Mouse (Mus musculus) urinary bladder, postnatal 14 days (tissue): ENCODE results near the gene Snapc2.
"Not testable (repeated sequence)": the region's sequence is repeated elsewhere in the genome, so short reads cannot be mapped to it uniquely, and the experiment has no call there.

Experiments used
- DNase-seq: peaks from one replicate; pipeline ENCODE4 v3.0.0; 2021; ENCODE audit warnings: low spot score

Snapc2 gene

GRCm38 (mm10) chr8:4237814-4238433 lies 15.0 kb upstream of the Snapc2 start:
- DNase-seq, result no peak

- DNase-seq, result peak; percentile 100
These were observed 14.3 kb upstream of the Snapc2 start, which contains the start of the genes Map2k7 and Gm49320 for GRCm38 (mm10) chr8:4238434-4239192. Gene Map2k7 (plus strand): TSS chr8:4238740. Gene Gm49320 (plus strand): TSS chr8:4238865.

- no peak for DNase-seq
These were observed 13.5 kb upstream of the Snapc2 start for GRCm38 (mm10) chr8:4239193-4239890.

GRCm38 (mm10) chr8:4245061-4245460 lies 7.8 kb upstream of the Snapc2 start:
- DNase-seq, result no peak

GRCm38 (mm10) chr8:4245737-4246136 lies 7.1 kb upstream of the Snapc2 start:
- no peak for DNase-seq

GRCm38 (mm10) chr8:4247241-4247640 lies 5.6 kb upstream of the Snapc2 start:
- no peak for DNase-seq

GRCm38 (mm10) chr8:4247951-4248540 lies 4.8 kb upstream of the Snapc2 start, which contains the start of gene Tgfbr3l:
Gene Tgfbr3l (plus strand): TSS chr8:4248214.
- DNase-seq, result no peak

GRCm38 (mm10) chr8:4249213-4249612 lies 3.7 kb upstream of the Snapc2 start:
- DNase-seq, result no peak

- DNase-seq, result peak; percentile 86
These were observed 2.4 kb upstream of the Snapc2 start for GRCm38 (mm10) chr8:4250306-4250970.

- DNase-seq, result no peak
These were observed 642 bp upstream of the Snapc2 start for GRCm38 (mm10) chr8:4252116-4252760.

GRCm38 (mm10) chr8:4254001-4254400 lies 1.1 kb downstream of the Snapc2 start:
- peak; percentile 67 for DNase-seq

- DNase-seq, result not testable (repeated sequence)
These were observed 2.6 kb downstream of the Snapc2 start for GRCm38 (mm10) chr8:4255471-4255870.

GRCm38 (mm10) chr8:4256911-4257310 lies 4.0 kb downstream of the Snapc2 start:
- DNase-seq, result no peak

- no peak for DNase-seq
These were observed 4.5 kb downstream of the Snapc2 start for GRCm38 (mm10) chr8:4257350-4257749.

GRCm38 (mm10) chr8:4258233-4258632 lies 5.4 kb downstream of the Snapc2 start:
- peak; percentile 78 for DNase-seq

- no peak for DNase-seq
These were observed 5.8 kb downstream of the Snapc2 start for GRCm38 (mm10) chr8:4258678-4259077.

- peak; percentile 97 for DNase-seq
These were observed 6.4 kb downstream of the Snapc2 start, which contains the start of gene Ctxn1 for GRCm38 (mm10) chr8:4259125-4259804. Gene Ctxn1 (minus strand): TSS chr8:4259274.

GRCm38 (mm10) chr8:4259805-4260170 lies 6.9 kb downstream of the Snapc2 start:
- DNase-seq, result no peak

- no peak for DNase-seq
These were observed 10.4 kb downstream of the Snapc2 start for GRCm38 (mm10) chr8:4263105-4263791.
